Mouse (Mus musculus) CH12.LX (cell line): ENCODE results near the gene Emc8. TPM values are rescaled to one million over a fixed set of nuclear protein-coding genes. Genes with fewer than 3 reads are reported as not detected.
A peak's percentile ranks its signal among the peaks of the same experiment; 100 is the strongest.

Experiments used
- DNase-seq: peaks from one replicate; pipeline ENCODE4 v3.0.0-alpha.2; 2013; ENCODE audit errors: extremely low read depth
- H3K27ac ChIP-seq: 2 replicates; pipeline ENCODE4 v1.5.1; 2012; ENCODE audit warnings: low read depth, mild to moderate bottlenecking, control low read depth, moderate library complexity; ENCODE audit not compliant: insufficient read depth
- H3K27me3 ChIP-seq: replicated peaks from 2 replicates; pipeline ENCODE3; 2012; ENCODE audit warnings: inconsistent platforms
- H3K36me3 ChIP-seq, 2 experiments: replicated peaks in 1 of 2; 2 replicates each; pipeline versions ENCODE3 to v1.6.1; 2012; ENCODE audit warnings: inconsistent platforms in 1 of 2, low read length in 1 of 2, mild to moderate bottlenecking in 1 of 2, mixed read lengths in 1 of 2, moderate library complexity in 1 of 2; ENCODE audit not compliant: control insufficient read depth in 1 of 2, insufficient read depth in 1 of 2
- H3K4me1 ChIP-seq, 2 experiments: 2 replicates each; pipeline ENCODE4 v1.6.1; 2012; ENCODE audit warnings: inconsistent platforms in 1 of 2, moderate library complexity in 1 of 2; ENCODE audit not compliant: insufficient read depth in 2 of 2, control insufficient read depth in 1 of 2
- H3K4me2 ChIP-seq: 2 replicates; pipeline ENCODE4 v1.6.1; 2012; ENCODE audit warnings: low read depth, mild to moderate bottlenecking, control low read depth; ENCODE audit not compliant: poor library complexity, insufficient read depth, severe bottlenecking
- H3K4me3 ChIP-seq, 3 experiments: fragments of 150-350 bp in 1 of 3; sonication (generic) in 1 of 3; replicated peaks in 1 of 3; 2 replicates each; pipeline versions ENCODE3 to v1.5.1; 2011 to 2012; ENCODE audit warnings: low read depth in 2 of 3, low read length in 2 of 3, mild to moderate bottlenecking in 2 of 3, moderate library complexity in 2 of 3, control low read depth in 1 of 3, improper control_type of control experiment in 1 of 3, inconsistent platforms in 1 of 3, mixed read lengths in 1 of 3; ENCODE audit not compliant: poor library complexity in 1 of 3
- H3K79me2 ChIP-seq: replicated peaks from 2 replicates; pipeline ENCODE4 v1.6.1; 2012; ENCODE audit warnings: mild to moderate bottlenecking, moderate library complexity; ENCODE audit not compliant: control insufficient read depth, poor library complexity, insufficient read depth, severe bottlenecking; ENCODE audit errors: extremely low read depth
- H3K9ac ChIP-seq: 2 replicates; pipeline ENCODE4 v1.6.1; 2012; ENCODE audit warnings: low read depth, mild to moderate bottlenecking, control low read depth, moderate library complexity; ENCODE audit not compliant: insufficient read depth
- H3K9me3 ChIP-seq: replicated peaks from 2 replicates; pipeline ENCODE3; 2012; ENCODE audit warnings: low read length, inconsistent platforms, mixed read lengths
- CHD1 ChIP-seq: IDR thresholded peaks from 2 replicates; pipeline ENCODE4 v1.6.1; 2012; ENCODE audit warnings: low read depth, low read length, improper control_type of control experiment, inconsistent platforms
- CHD2 ChIP-seq: IDR thresholded peaks from 2 replicates; pipeline ENCODE4 v1.6.1; 2011; ENCODE audit warnings: low read length, improper control_type of control experiment
- CTCF ChIP-seq, 2 experiments: IDR thresholded peaks in 1 of 2; conservative IDR thresholded peaks in 1 of 2; 2 replicates each; pipeline ENCODE4 v1.5.1; 2011 to 2012; ENCODE audit warnings: low read depth in 2 of 2, low read length in 2 of 2, improper control_type of control experiment in 1 of 2, inconsistent platforms in 1 of 2, mild to moderate bottlenecking in 1 of 2, moderate library complexity in 1 of 2
- GABPA ChIP-seq: IDR thresholded peaks from 2 replicates; pipeline ENCODE4 v1.6.1; 2012; ENCODE audit warnings: low read depth, low read length, improper control_type of control experiment, inconsistent platforms; ENCODE audit not compliant: insufficient replicate concordance
- IRF4 ChIP-seq: IDR thresholded peaks from 2 replicates; pipeline ENCODE4 v1.6.1; 2014; ENCODE audit warnings: low read depth, mild to moderate bottlenecking, inconsistent platforms, low read length, improper control_type of control experiment
- JUN ChIP-seq: IDR thresholded peaks from 2 replicates; pipeline ENCODE4 v1.6.1; 2011; ENCODE audit warnings: low read depth, mild to moderate bottlenecking, low read length, improper control_type of control experiment, moderate library complexity; ENCODE audit not compliant: insufficient read depth
- KAT2A ChIP-seq: IDR thresholded peaks from 2 replicates; pipeline ENCODE4 v1.6.1; 2012; ENCODE audit warnings: low read length, improper control_type of control experiment, inconsistent platforms; ENCODE audit not compliant: insufficient replicate concordance
- MAFK ChIP-seq: IDR thresholded peaks from 2 replicates; pipeline ENCODE4 v1.6.1; 2011; ENCODE audit warnings: low read length, improper control_type of control experiment; ENCODE audit not compliant: insufficient replicate concordance
- MAX ChIP-seq: IDR thresholded peaks from 2 replicates; pipeline ENCODE4 v1.6.1; 2011; ENCODE audit warnings: low read length, improper control_type of control experiment
- MAZ ChIP-seq: IDR thresholded peaks from 2 replicates; pipeline ENCODE4 v1.6.1; 2012; ENCODE audit warnings: low read depth, mild to moderate bottlenecking, inconsistent platforms, low read length, improper control_type of control experiment, moderate library complexity
- MEF2A ChIP-seq: IDR thresholded peaks from 2 replicates; pipeline ENCODE4 v1.6.1; 2014; ENCODE audit warnings: low read depth, mild to moderate bottlenecking, inconsistent platforms, low read length, improper control_type of control experiment, borderline replicate concordance
- MXI1 ChIP-seq: IDR thresholded peaks from 2 replicates; pipeline ENCODE4 v1.6.1; 2011; ENCODE audit warnings: mild to moderate bottlenecking, low read depth, low read length, improper control_type of control experiment
- NELFE ChIP-seq: IDR thresholded peaks from 2 replicates; pipeline ENCODE4 v1.6.1; 2011; ENCODE audit warnings: low read depth, low read length, improper control_type of control experiment
- NRF1 ChIP-seq: IDR thresholded peaks from 2 replicates; pipeline ENCODE4 v1.6.1; 2014; ENCODE audit warnings: low read depth, mild to moderate bottlenecking, inconsistent platforms, low read length, improper control_type of control experiment, moderate library complexity
- PAX5 ChIP-seq: IDR thresholded peaks from 2 replicates; pipeline ENCODE4 v1.6.1; 2012; ENCODE audit warnings: low read length, inconsistent platforms, mixed read lengths
- RCOR1 ChIP-seq: conservative IDR thresholded peaks from 2 replicates; pipeline ENCODE4 v1.6.1; 2012; ENCODE audit warnings: low read depth, mild to moderate bottlenecking, inconsistent platforms, low read length, improper control_type of control experiment
- SIN3A ChIP-seq: IDR thresholded peaks from 2 replicates; pipeline ENCODE4 v1.6.1; 2012; ENCODE audit warnings: low read length, improper control_type of control experiment, inconsistent platforms
- TCF12 ChIP-seq: IDR thresholded peaks from 2 replicates; pipeline ENCODE4 v1.6.1; 2014; ENCODE audit warnings: low read depth, mild to moderate bottlenecking, inconsistent platforms, low read length, improper control_type of control experiment
- UBTF ChIP-seq: IDR thresholded peaks from 2 replicates; pipeline ENCODE4 v1.6.1; 2012; ENCODE audit warnings: low read depth, mild to moderate bottlenecking, inconsistent platforms, low read length, improper control_type of control experiment, moderate library complexity
- USF1 ChIP-seq: IDR thresholded peaks from 2 replicates; pipeline ENCODE4 v1.6.1; 2014; ENCODE audit warnings: low read depth, mild to moderate bottlenecking, inconsistent platforms, low read length, improper control_type of control experiment
- USF2 ChIP-seq: conservative IDR thresholded peaks from 2 replicates; pipeline ENCODE4 v1.6.1; 2011; ENCODE audit warnings: low read depth, low read length, improper control_type of control experiment
- dilution Hi-C: fragments of 300-500 bp; cut with MboI; formaldehyde crosslinking; loops from 2 replicates; pipeline ENCODE4 v1.14.3; 2020; ENCODE audit warnings: low sequenced_read_pairs; ENCODE audit not compliant: extremely low pct_unique_long_range_greater_than_20kb, extremely low pct_ligation_motif_present
- in situ Hi-C: fragments of 300-500 bp; cut with MboI; formaldehyde crosslinking; loops from 3 replicates; pipeline ENCODE4 v1.14.3; 2019; ENCODE audit warnings: low sequenced_read_pairs, low pct_ligation_motif_present, low pct_unique_long_range_greater_than_20kb, mixed read lengths
- polyA plus RNA-seq: library from polyadenylated mRNA; unstranded; fragments of >175 nt; gene quantifications from 2 replicates; pipeline ENCODE4 v1.2.1, GENCODE M21; 2012; ENCODE audit warnings: low read depth; ENCODE audit not compliant: insufficient read length
- total RNA-seq, 2 experiments: library from RNA; depleted of rRNA; stranded (reverse); fragments of 300-350 nt in 1 of 2; fragments of >200 nt in 1 of 2; gene quantifications; 2 replicates each; pipeline ENCODE4 v1.2.3; 2012 to 2014

Gene Emc8
- total and polyA plus RNA-seq, 3 experiments, result 33.4 to 184 (median 113) TPM

- H3K9ac ChIP-seq, result no peak overlapping the region
- TF ChIP-seq KAT2A (no peak), GABPA (no peak), CTCF (conservative IDR thresholded peaks at IDR 0.05 in 1 of 2, IDR thresholded peaks at IDR 0.05 in 1 of 2; ENCODE audit: low read depth in 2 of 2, low read length in 2 of 2) (peak in 1 of 2 experiments; percentile 12; a peak in 1 of 4 replicates)
- in situ Hi-C loops, result no loop called here
- no peaks in the 10 kb centered on the region for H3K27me3 ChIP-seq
- dilution Hi-C loops, result no loop called here
- H3K36me3 ChIP-seq, result no peaks in the 10 kb centered on the region
- H3K4me1 ChIP-seq, result no peaks in the 10 kb centered on the region
- no peak overlapping the region for H3K4me3 ChIP-seq
- H3K79me2 ChIP-seq, result no peaks in the 10 kb centered on the region
- H3K4me2 ChIP-seq, result no peak overlapping the region
- H3K27ac ChIP-seq, result no peak overlapping the region
- DNase-seq, result peak; percentile 12
- no peaks in the 10 kb centered on the region for H3K9me3 ChIP-seq
Observed at GRCm38 (mm10) chr8:120642031-120642662, 26.2 kb downstream of the Emc8 start.

- Histone ChIP-seq H3K4me1 (no peaks in the 10 kb centered on the region), H3K79me2 (no peaks in the 10 kb centered on the region), H3K36me3 (no peaks in the 10 kb centered on the region), H3K9ac (no peak overlapping the region), H3K27ac (no peak overlapping the region), H3K9me3 (no peaks in the 10 kb centered on the region), H3K4me3 (no peak overlapping the region), H3K27me3 (peaks cover 4% of the 10 kb centered on the region), H3K4me2 (no peak overlapping the region)
- in situ Hi-C loops, result no loop called here
- no peak for DNase-seq
- TF ChIP-seq MAZ, result no peak
- no peak for TF ChIP-seq KAT2A
- dilution Hi-C loops, result no loop called here
Observed at GRCm38 (mm10) chr8:120641245-120641644, 27.1 kb downstream of the Emc8 start.

- dilution Hi-C loops (no loop called here), in situ Hi-C loops (no loop called here)
Observed at GRCm38 (mm10) chr8:120634329-120634839, 34.0 kb downstream of the Emc8 start.

More at GRCm38 (mm10) chr8:120634329-120634839, 34.0 kb downstream of the Emc8 start:
- Histone ChIP-seq H3K4me2 (peak overlapping the region; percentile 98), H3K27me3 (peaks cover 57% of the 10 kb centered on the region), H3K9ac (0 out of 2 replicates have a peak overlapping the region, but pooled peaks have one; percentile 19), H3K4me3 (peak overlapping the region in 2 of 3 experiments; percentile 49 to 60), H3K27ac (no peak overlapping the region), H3K79me2 (no peaks in the 10 kb centered on the region), H3K36me3 (no peaks in the 10 kb centered on the region), H3K9me3 (peaks cover 9% of the 10 kb centered on the region), H3K4me1 (peaks cover 6 to 10% of the 10 kb centered on the region in 2 experiments; a peak in 3 of 4 replicates)
- DNase-seq, result peak; percentile 41
- TF ChIP-seq TCF12, result no peak
- TF ChIP-seq USF1, result peak; percentile 61
- TF ChIP-seq SIN3A, result no peak
- no peak for TF ChIP-seq CHD2
- no peak for TF ChIP-seq MAFK
- TF ChIP-seq USF2, result peak; percentile 22; the same call in 1 of the 2 replicates
- TF ChIP-seq PAX5, result no peak
- no peak for TF ChIP-seq MEF2A
- TF ChIP-seq NELFE, result no peak
- TF ChIP-seq JUN, result no peak
- TF ChIP-seq CHD1, result no peak
- no peak for TF ChIP-seq KAT2A
- TF ChIP-seq CTCF (conservative IDR thresholded peaks at IDR 0.05 in 1 of 2, IDR thresholded peaks at IDR 0.05 in 1 of 2; ENCODE audit: low read depth in 2 of 2, low read length in 2 of 2), result no peak
- no peak for TF ChIP-seq RCOR1
- TF ChIP-seq MXI1, result peak; percentile 62; the same call in 1 of the 2 replicates
- TF ChIP-seq NRF1, result no peak
- no peak for TF ChIP-seq UBTF
- TF ChIP-seq MAX, result no peak; the same call in 1 of the 2 replicates
- no peak for TF ChIP-seq IRF4
